Mouse (Mus musculus): ENCODE data around the gene Tjp3. TPM values are rescaled to one million over a fixed set of nuclear protein-coding genes. Genes with fewer than 3 reads are reported as not detected.

The Tjp3 gene
- polyA plus RNA-seq, 1 experiment = 0.01 TPM

DNA sequence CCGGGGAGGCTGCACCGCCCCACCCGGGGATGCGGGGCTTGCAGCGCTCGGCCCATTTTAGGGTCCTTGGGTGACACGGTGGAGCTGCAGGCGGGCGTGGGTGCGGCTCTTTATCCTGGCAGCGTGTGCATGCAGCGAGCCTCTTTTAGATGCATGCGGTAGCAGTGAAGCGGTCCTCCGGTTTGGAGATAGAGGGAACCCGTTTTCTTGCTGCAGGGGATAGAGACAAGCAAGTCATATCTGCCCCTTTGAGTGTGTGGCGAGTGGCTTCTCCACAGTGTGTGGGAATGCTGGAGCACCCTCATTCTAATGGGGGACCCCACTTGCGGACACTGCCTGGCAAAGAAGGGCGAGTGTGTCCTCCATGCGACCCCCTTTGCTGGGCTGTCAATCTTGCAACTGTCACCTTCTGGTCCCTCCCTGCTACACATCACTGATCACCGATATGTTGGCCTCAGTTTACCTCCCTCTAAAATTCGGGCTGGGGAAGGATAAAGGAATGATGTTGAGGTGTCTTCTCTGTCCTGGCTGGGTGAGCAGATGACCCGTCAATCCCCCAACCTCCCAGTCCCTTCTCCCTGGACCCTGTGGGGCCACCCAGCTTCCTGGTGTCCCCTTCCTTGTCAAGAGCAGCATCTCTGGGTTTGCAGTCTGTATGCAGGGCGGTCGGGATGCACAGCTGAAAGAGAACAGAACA lies 2.1 kb upstream of the Tjp3 start:
- TF ChIP-seq GATA1 (IDR thresholded peaks at IDR 0.05; ENCODE audit: low read length) (no peak), TAL1 (IDR thresholded peaks at IDR 0.05; ENCODE audit: low read length) (no peak)
- Histone ChIP-seq H3K4me1 (ENCODE audit: control insufficient read depth) (peaks cover 80% of the 10 kb centered on the region), H3K9me3 (ENCODE audit: control insufficient read depth, low read length) (no peaks in the 10 kb centered on the region), H3K36me3 (ENCODE audit: control insufficient read depth) (peaks cover 27% of the 10 kb centered on the region), H3K27me3 (ENCODE audit: control insufficient read depth) (peaks cover 4% of the 10 kb centered on the region), H3K4me3 (replicated peaks) (peak overlapping the region; percentile 83)

DNA sequence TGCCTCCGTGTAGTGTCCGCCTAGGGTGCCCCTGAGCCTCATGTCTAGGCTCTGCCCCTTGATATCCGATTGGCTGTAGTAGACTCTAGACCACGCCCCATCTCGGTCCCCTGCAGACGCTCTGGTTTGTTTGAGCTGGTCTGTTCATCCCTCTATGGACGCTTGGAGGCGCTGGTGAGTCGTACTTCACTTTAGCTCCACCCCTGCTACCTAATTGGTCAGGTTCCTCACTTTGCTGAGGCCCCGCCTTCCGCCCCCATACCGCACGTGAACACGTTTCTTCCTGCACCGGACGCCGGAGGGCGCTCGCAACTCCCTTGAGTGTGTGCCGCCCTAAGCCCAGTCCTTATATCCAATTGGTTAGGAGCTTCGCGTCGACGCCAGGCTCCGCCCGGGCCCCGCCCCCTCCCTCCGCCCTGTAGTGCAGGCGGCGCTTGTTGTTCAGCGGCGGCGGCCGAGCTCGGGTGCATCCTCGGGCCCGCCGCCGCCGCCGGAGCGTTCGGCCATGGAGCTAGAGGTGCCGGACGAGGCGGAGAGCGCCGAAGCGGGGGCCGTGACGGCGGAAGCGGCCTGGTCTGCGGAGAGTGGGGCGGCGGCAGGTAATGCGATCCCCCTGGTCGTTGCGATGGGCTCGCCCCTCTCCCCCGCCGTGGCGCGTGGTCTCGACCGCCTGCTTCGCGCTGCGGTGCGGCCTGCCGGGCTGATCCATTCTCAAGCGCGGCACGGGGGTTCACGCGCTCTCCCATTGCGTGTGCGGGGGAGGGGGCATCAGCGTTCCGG lies 1.4 kb upstream of the Tjp3 start, which contains the start of gene Pip5k1c:
Gene Pip5k1c (plus strand): TSS at position 410 of the 780 bp plus-strand sequence.
- Histone ChIP-seq H3K36me3 (ENCODE audit: control insufficient read depth) (peaks cover 20% of the 10 kb centered on the region), H3K4me1 (ENCODE audit: control insufficient read depth) (peaks cover 80% of the 10 kb centered on the region), H3K4me3 (replicated peaks) (peak within 1 kb of the TSS; percentile 83), H3K9me3 (ENCODE audit: control insufficient read depth, low read length) (no peaks in the 10 kb centered on the region), H3K27me3 (ENCODE audit: control insufficient read depth) (peaks cover 10% of the 10 kb centered on the region)
- TF ChIP-seq GATA1 (IDR thresholded peaks at IDR 0.05; ENCODE audit: low read length) (no peak), TAL1 (IDR thresholded peaks at IDR 0.05; ENCODE audit: low read length) (no peak)

DNA sequence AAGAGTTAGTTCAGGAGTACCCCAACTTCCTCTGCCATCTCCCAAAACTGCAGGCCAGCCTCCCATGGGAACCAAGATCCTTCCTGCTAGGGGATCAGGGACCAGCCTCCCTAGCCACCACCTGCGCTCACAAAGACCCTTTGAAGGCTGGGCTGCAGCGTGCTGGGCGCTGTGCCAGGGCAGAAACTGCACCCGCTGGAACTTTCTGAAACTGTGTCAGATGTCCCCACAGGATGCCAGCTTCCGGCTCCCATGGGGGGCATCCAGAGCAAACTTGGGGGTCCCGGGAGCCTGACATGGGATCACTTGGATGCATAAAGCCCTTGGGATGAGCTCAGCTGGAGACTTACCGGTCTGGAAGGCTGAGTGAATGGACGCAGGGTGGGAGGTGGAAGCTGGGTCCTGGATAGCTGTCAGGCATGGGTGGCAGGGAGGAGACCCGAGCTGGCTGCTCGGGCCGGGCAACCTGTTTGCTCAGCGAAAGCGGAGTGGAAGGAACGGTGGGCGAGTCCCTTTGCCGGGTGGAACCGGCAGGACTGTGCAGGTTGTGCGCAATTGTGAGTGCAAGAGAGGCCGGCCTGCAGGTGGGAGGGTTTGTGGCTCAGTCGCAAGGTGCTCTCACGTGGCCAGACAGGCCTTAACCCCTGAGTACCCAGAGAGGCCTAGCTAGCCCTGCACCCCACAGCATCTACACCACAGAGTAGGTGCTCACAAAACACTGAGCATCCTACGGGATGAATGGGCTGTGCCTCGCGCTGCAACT lies 502 bp downstream of the Tjp3 start:
- H3K4me1 ChIP-seq (ENCODE audit: control insufficient read depth) = peaks cover 81% of the 10 kb centered on the region
- TF ChIP-seq GATA1 (IDR thresholded peaks at IDR 0.05; ENCODE audit: low read length) = no peak
- TF ChIP-seq TAL1 (IDR thresholded peaks at IDR 0.05; ENCODE audit: low read length) = no peak
- H3K36me3 ChIP-seq (ENCODE audit: control insufficient read depth) = peaks cover 12% of the 10 kb centered on the region
- no peak overlapping the region for H3K4me3 ChIP-seq (replicated peaks)
- peaks cover 18% of the 10 kb centered on the region for H3K27me3 ChIP-seq (ENCODE audit: control insufficient read depth)
- no peaks in the 10 kb centered on the region for H3K9me3 ChIP-seq (ENCODE audit: control insufficient read depth, low read length)

DNA sequence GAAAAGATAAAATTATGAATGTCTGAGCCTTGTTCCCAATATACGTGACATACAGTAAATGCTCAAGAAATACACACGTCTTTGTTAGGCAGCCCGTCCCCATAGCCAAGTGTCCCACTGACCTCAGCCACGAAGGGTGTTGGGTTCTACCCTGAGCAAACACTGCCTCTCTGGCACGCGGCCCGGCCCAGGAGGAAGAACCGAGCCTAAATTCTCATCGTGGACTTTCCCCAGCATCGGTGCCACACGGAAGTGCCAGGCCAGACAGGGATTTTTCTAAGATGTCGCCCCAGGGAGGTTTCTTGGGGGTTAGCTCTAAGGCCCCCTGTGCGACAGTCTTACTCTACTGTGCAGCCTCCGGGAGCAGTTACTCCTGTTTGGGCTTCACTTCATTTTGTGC lies 1.6 kb downstream of the Tjp3 start:
- TF ChIP-seq GATA1 (IDR thresholded peaks at IDR 0.05; ENCODE audit: low read length) (no peak), TAL1 (IDR thresholded peaks at IDR 0.05; ENCODE audit: low read length) (no peak)
- Histone ChIP-seq H3K36me3 (ENCODE audit: control insufficient read depth) (peaks cover 3% of the 10 kb centered on the region), H3K4me1 (ENCODE audit: control insufficient read depth) (peaks cover 81% of the 10 kb centered on the region), H3K27me3 (ENCODE audit: control insufficient read depth) (peaks cover 28% of the 10 kb centered on the region), H3K9me3 (ENCODE audit: control insufficient read depth, low read length) (peaks cover 4% of the 10 kb centered on the region; the same call in 1 of the 2 replicates), H3K4me3 (replicated peaks) (no peak overlapping the region)

DNA sequence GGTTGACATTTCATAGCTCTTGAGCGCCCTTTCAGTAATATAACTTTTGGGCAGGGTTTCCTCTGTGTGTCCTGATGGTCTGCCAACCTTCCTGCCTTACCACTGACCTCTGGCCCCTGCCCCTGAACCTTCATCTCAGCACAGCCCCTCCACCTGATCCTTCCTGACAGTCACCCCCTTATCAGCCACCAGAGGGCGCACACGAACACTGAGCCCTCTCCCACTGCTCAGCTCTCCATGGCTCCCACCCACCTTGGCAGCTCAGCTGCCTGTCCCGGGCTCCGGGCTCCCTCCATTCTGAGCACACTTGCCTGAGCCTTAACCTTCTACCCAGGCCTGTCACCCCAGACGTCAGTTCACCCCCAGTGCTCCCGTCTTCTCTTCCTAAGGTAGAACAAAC lies 2.1 kb downstream of the Tjp3 start:
- H3K36me3 ChIP-seq (ENCODE audit: control insufficient read depth) = no peaks in the 10 kb centered on the region
- TF ChIP-seq GATA1 (IDR thresholded peaks at IDR 0.05; ENCODE audit: low read length) = no peak
- TF ChIP-seq TAL1 (IDR thresholded peaks at IDR 0.05; ENCODE audit: low read length) = no peak
- peaks cover 4% of the 10 kb centered on the region; the same call in 1 of the 2 replicates for H3K9me3 ChIP-seq (ENCODE audit: control insufficient read depth, low read length)
- peaks cover 77% of the 10 kb centered on the region for H3K4me1 ChIP-seq (ENCODE audit: control insufficient read depth)
- H3K4me3 ChIP-seq (replicated peaks) = no peak overlapping the region
- H3K27me3 ChIP-seq (ENCODE audit: control insufficient read depth) = peaks cover 34% of the 10 kb centered on the region

DNA sequence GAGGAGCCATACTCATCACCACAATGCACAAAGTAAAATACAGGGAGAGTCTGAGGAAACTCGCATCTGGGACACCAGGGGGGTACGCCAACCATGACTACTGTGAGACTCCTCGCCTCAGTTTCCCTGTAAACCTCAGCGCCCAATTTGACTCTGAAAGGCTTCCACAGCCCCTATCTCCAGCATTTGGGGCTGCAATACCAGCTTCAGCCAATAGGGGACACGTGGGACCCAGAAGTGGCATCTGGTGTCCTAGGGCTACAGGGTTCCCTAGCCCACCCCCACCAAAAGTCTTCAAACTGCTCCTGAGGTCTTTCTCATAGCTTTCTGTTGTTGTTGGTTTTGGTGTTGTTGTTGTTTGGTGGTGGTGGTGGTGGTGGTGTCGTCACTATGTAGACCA lies 2.8 kb downstream of the Tjp3 start:
- Histone ChIP-seq H3K36me3 (ENCODE audit: control insufficient read depth) (no peaks in the 10 kb centered on the region), H3K4me3 (replicated peaks) (no peak overlapping the region), H3K9me3 (ENCODE audit: control insufficient read depth, low read length) (peaks cover 4% of the 10 kb centered on the region; the same call in 1 of the 2 replicates), H3K27me3 (ENCODE audit: control insufficient read depth) (peaks cover 40% of the 10 kb centered on the region), H3K4me1 (ENCODE audit: control insufficient read depth) (peaks cover 70% of the 10 kb centered on the region)
- TF ChIP-seq TAL1 (IDR thresholded peaks at IDR 0.05; ENCODE audit: low read length) = no peak
- TF ChIP-seq GATA1 (IDR thresholded peaks at IDR 0.05; ENCODE audit: low read length) = no peak

DNA sequence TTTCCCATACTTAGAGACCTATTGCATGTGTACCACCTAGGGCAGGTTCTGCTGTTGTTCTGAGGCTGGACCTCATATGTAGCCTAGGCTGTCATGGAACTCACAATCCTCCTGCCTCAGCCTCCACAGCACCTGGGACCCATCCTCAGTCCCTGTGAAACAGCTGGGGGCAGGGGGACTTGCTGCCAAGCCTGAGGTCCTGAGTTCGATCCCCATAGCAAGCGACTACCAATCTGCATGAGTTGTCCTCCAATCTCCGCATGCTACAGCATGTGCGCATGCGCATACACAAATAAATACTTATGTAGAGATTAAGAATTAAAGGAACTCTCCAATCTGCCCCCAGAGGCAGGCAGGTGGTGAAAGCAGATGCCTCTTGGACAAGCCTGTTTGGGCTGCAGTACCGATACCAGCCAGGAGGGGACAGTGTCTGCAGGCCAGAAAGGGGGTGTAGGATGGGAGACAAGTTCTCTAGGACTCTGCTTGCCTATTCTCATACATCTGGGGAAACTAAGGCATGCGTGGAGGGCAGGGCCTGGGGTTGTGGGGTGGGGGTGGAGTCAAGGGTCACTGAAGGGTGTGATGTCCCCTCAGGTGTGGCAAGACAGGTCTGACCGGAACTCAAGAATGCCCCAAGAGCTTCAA lies 3.7 kb downstream of the Tjp3 start:
- Histone ChIP-seq H3K4me1 (ENCODE audit: control insufficient read depth) (peaks cover 63% of the 10 kb centered on the region), H3K27me3 (ENCODE audit: control insufficient read depth) (peaks cover 49% of the 10 kb centered on the region), H3K4me3 (replicated peaks) (no peak overlapping the region)

DNA sequence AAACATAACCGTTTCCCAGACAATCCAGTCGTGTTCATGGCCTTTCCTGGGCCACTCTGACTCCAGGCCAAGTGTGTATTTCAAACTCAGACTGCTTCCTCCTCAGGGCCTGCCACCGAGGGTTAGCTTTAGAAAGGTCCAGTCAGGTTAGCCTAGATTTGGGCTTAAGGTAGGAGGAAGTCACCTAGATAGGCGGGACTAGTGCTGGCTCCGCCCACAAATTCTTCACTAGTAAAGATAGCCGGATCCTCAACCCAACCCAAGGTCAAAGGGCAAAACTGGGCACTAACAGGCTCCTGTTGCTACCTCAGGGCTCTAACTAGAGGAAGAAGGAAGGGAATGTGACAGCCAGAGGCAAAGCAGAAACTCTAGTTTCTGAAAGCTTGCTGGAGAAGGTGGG lies 4.8 kb downstream of the Tjp3 start:
- no peak overlapping the region for H3K4me3 ChIP-seq (replicated peaks)
- H3K27me3 ChIP-seq (ENCODE audit: control insufficient read depth) = peaks cover 54% of the 10 kb centered on the region
- TF ChIP-seq GATA1 (IDR thresholded peaks at IDR 0.05; ENCODE audit: low read length) = no peak
- no peaks in the 10 kb centered on the region for H3K36me3 ChIP-seq (ENCODE audit: control insufficient read depth)
- H3K9me3 ChIP-seq (ENCODE audit: control insufficient read depth, low read length) = peaks cover 4% of the 10 kb centered on the region; the same call in 1 of the 2 replicates
- H3K4me1 ChIP-seq (ENCODE audit: control insufficient read depth) = peaks cover 54% of the 10 kb centered on the region

More for the DNA sequence above, 3.7 kb downstream of the Tjp3 start:
- Histone ChIP-seq H3K36me3 (ENCODE audit: control insufficient read depth) (no peaks in the 10 kb centered on the region), H3K9me3 (ENCODE audit: control insufficient read depth, low read length) (peaks cover 4% of the 10 kb centered on the region; the same call in 1 of the 2 replicates)
- TF ChIP-seq GATA1 (IDR thresholded peaks at IDR 0.05; ENCODE audit: low read length) (no peak), TAL1 (IDR thresholded peaks at IDR 0.05; ENCODE audit: low read length) (no peak)

Measured in erythroblast, embryonic 14.5 days (primary cell).